Mouse (Mus musculus): ENCODE measurements at regions not wholly inside any gene's neighbourhood (a gene's known extent, or its start where the extent isn't known, plus 50 kb on each side); places are given as distances from the start of the nearest gene placed in this dataset.

DNA sequence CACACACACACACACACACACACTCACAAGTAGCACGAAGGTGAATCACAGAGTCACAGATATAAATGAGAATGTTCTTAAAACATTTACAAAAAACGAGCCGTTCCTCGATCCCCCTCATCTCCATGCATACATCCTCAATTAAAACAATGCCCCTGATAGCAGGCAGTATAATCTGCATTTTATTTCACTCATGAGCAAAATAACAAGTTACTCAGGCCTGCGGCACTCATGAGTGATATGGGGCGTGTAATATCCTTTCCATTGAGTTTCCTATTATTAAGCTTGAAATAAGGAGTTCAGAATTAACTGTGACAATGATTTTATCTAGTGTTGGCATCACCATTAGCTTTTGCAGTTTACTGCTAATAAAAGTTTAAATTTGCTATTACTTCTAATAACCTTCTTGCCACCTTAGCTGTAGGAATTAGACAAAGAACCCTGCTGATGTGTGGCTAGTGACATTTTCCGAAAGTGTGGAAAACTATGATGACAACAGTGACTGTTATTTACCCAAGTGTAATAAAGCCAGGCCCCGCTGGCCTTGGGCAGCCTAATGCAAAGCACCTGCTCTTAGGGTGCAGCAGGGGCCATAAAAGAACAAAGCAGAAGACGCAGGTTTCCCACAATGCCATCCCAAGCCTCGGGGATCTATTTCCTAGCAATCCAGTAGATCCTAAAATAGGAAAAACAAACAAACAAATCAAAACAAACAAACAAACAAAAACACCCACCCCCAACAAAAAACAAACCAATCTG, 592.0 kb downstream of the Ttll7 start:
- WGBS, result 84% methylated on average over 10 of the region's 10 CpGs
- no peaks in the 10 kb centered on the region for H3K4me1 ChIP-seq (ENCODE audit: control insufficient read depth in 2 of 2, insufficient read depth in 2 of 2, low read length in 2 of 2)
- no peak for ATAC-seq (ENCODE audit: insufficient number of reproducible peaks, insufficient read depth, low FRiP score, low read depth)

DNA sequence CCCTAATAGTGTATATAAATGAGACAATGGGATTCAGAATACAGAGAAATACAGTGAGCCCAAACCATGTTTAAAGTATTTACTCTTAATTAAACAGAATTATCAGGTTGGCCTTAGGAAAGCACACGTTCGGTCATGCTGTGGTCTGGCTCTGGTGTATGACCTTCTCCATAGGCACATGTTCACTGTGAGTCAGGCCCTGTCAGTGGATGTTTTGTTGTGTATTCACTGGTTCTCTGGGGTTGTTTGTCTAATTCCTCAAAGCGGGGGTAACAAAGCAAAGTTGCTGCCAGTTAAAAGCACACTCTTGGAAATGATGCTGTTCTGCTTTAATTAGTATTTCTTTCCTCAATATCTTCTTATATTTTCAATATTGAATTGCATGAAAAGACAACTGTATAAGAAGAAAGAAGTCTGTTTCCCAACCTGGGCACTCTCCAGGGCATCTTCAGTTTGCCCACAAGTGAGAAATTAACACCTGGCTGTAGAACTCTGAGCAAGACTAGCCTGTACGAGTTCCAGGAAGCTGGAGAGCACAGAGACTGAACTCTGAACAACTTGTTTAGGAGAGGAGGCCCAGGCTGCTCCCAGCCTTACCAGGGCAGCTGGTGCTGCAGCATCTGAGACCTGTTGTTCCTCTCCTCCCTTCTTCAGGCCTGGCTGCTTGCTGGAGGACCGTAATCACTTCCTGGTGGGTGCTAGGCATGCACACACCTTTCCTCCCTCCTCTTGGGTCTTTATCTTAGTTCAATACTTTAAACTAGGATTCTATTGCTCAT, 593.1 kb downstream of the Ttll7 start:
- Histone ChIP-seq H3K4me2 (ENCODE audit: low read length) (no peak overlapping the region), H3K4me1 (ENCODE audit: control insufficient read depth in 2 of 2, insufficient read depth in 2 of 2, low read length in 2 of 2) (no peaks in the 10 kb centered on the region), H3K27ac (replicated peaks in 1 of 2; ENCODE audit: control insufficient read depth in 1 of 2, insufficient read depth in 1 of 2, low read depth in 2 of 2, low read length in 2 of 2) (no peak overlapping the region), H3K4me3 (ENCODE audit: control insufficient read depth in 1 of 2, insufficient read depth in 1 of 2, low read depth in 1 of 2, low read length in 2 of 2) (no peak overlapping the region), H3K36me3 (ENCODE audit: control insufficient read depth, insufficient read depth, low read length) (no peaks in the 10 kb centered on the region), H3K9me3 (ENCODE audit: control insufficient read depth, low read length) (no peaks in the 10 kb centered on the region), H3K27me3 (ENCODE audit: control insufficient read depth, insufficient read depth, low read length) (no peaks in the 10 kb centered on the region), H3K9ac (ENCODE audit: low read length) (no peak overlapping the region)
- ATAC-seq (ENCODE audit: insufficient number of reproducible peaks, insufficient read depth, low FRiP score, low read depth), result no peak
- WGBS, result 84% methylated on average over 5 of the region's 5 CpGs

More for the DNA sequence above, 592.0 kb downstream of the Ttll7 start:
- Histone ChIP-seq H3K4me2 (ENCODE audit: low read length) (no peak overlapping the region), H3K9ac (ENCODE audit: low read length) (no peak overlapping the region), H3K27me3 (ENCODE audit: control insufficient read depth, insufficient read depth, low read length) (no peaks in the 10 kb centered on the region), H3K4me3 (ENCODE audit: control insufficient read depth in 1 of 2, insufficient read depth in 1 of 2, low read depth in 1 of 2, low read length in 2 of 2) (no peak overlapping the region), H3K36me3 (ENCODE audit: control insufficient read depth, insufficient read depth, low read length) (no peaks in the 10 kb centered on the region), H3K27ac (replicated peaks in 1 of 2; ENCODE audit: control insufficient read depth in 1 of 2, insufficient read depth in 1 of 2, low read depth in 2 of 2, low read length in 2 of 2) (no peak overlapping the region), H3K9me3 (ENCODE audit: control insufficient read depth, low read length) (no peaks in the 10 kb centered on the region)

DNA sequence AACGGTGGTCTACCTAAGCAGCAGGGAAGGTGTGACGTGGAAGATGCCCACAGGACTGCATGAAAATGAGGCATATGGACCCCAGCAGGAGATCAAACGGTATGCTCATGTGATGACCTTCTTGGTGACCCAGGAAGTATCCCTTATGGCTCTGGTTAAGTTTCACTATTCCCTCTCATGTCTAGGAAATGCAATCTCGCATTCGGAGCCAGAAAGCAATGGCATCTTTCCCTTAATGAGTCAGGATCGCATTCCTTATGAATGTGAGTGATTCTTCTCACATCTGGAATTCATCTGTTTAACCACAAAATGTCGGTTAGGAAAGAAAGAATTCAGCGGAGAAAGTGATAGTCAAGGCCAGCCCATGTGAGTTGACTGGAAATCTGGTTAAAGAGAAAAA, 593.7 kb downstream of the Ttll7 start:
- no peak overlapping the region for H3K9ac ChIP-seq (ENCODE audit: low read length)
- H3K4me2 ChIP-seq (ENCODE audit: low read length), result no peak overlapping the region
- H3K27me3 ChIP-seq (ENCODE audit: control insufficient read depth, insufficient read depth, low read length), result no peaks in the 10 kb centered on the region
- H3K9me3 ChIP-seq (ENCODE audit: control insufficient read depth, low read length), result no peaks in the 10 kb centered on the region
- H3K36me3 ChIP-seq (ENCODE audit: control insufficient read depth, insufficient read depth, low read length), result no peaks in the 10 kb centered on the region
- no peak overlapping the region for H3K27ac ChIP-seq (replicated peaks in 1 of 2; ENCODE audit: control insufficient read depth in 1 of 2, insufficient read depth in 1 of 2, low read depth in 2 of 2, low read length in 2 of 2)
- WGBS, result 76% methylated on average over 8 of the region's 8 CpGs
- ATAC-seq (ENCODE audit: insufficient number of reproducible peaks, insufficient read depth, low FRiP score, low read depth), result no peak
- H3K4me1 ChIP-seq (ENCODE audit: control insufficient read depth in 2 of 2, insufficient read depth in 2 of 2, low read length in 2 of 2), result no peaks in the 10 kb centered on the region
- no peak overlapping the region for H3K4me3 ChIP-seq (ENCODE audit: control insufficient read depth in 1 of 2, insufficient read depth in 1 of 2, low read depth in 1 of 2, low read length in 2 of 2)

DNA sequence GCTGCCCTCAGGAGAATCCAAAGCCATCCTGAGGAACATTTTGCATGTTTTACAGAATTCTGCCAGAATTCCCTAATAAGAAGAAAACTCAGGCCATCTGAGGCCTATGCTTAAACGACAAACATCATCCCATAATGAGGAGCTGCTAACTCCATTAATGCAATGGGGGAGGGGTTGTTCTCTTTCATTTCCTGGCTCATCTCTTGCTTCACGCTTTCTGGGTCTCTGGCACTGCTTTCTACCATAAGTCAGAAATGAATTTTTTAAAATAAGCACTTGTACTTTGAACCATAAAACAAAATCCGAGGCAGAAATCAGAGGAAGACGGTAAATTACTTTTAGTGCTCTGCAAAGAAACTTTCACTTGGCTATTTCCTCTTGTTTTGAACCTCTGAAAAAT, 600.0 kb downstream of the Ttll7 start:
- 72% methylated on average over 4 of the region's 4 CpGs for whole genome bisulfite sequencing
- Histone ChIP-seq H3K4me3 (ENCODE audit: control insufficient read depth in 1 of 2, insufficient read depth in 1 of 2, low read depth in 1 of 2, low read length in 2 of 2) (no peak overlapping the region), H3K27me3 (ENCODE audit: control insufficient read depth, insufficient read depth, low read length) (no peaks in the 10 kb centered on the region), H3K36me3 (ENCODE audit: control insufficient read depth, insufficient read depth, low read length) (no peaks in the 10 kb centered on the region), H3K27ac (replicated peaks in 1 of 2; ENCODE audit: control insufficient read depth in 1 of 2, insufficient read depth in 1 of 2, low read depth in 2 of 2, low read length in 2 of 2) (no peak overlapping the region), H3K9me3 (ENCODE audit: control insufficient read depth, low read length) (no peaks in the 10 kb centered on the region), H3K4me2 (ENCODE audit: low read length) (no peak overlapping the region), H3K9ac (ENCODE audit: low read length) (no peak overlapping the region), H3K4me1 (ENCODE audit: control insufficient read depth in 2 of 2, insufficient read depth in 2 of 2, low read length in 2 of 2) (no peaks in the 10 kb centered on the region)
- ATAC-seq (ENCODE audit: insufficient number of reproducible peaks, insufficient read depth, low FRiP score, low read depth), result no peak

DNA sequence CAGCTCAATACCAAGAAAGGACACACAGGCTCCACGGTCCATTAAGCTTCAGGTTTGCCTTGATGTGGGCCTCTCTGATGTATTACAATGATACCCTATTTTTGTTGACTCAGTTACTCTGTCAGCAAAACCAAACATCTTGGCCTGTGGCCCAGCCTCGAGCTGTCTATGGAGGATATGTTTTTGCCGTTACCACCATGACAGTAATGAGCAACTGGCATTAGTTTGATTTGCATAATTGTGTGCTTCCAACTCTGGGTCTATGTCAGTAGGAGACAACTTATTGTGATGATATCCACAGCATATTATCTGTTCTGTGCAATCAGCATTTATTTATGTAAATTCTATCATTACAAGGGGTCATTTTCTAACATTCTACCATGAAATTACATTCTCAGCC, 603.2 kb downstream of the Ttll7 start:
- Histone ChIP-seq H3K9me3 (ENCODE audit: control insufficient read depth, low read length) (no peaks in the 10 kb centered on the region), H3K9ac (ENCODE audit: low read length) (no peak overlapping the region), H3K27ac (replicated peaks in 1 of 2; ENCODE audit: control insufficient read depth in 1 of 2, insufficient read depth in 1 of 2, low read depth in 2 of 2, low read length in 2 of 2) (no peak overlapping the region), H3K27me3 (ENCODE audit: control insufficient read depth, insufficient read depth, low read length) (no peaks in the 10 kb centered on the region), H3K4me2 (ENCODE audit: low read length) (no peak overlapping the region), H3K4me3 (ENCODE audit: control insufficient read depth in 1 of 2, insufficient read depth in 1 of 2, low read depth in 1 of 2, low read length in 2 of 2) (no peak overlapping the region), H3K36me3 (ENCODE audit: control insufficient read depth, insufficient read depth, low read length) (no peaks in the 10 kb centered on the region), H3K4me1 (ENCODE audit: control insufficient read depth in 2 of 2, insufficient read depth in 2 of 2, low read length in 2 of 2) (no peaks in the 10 kb centered on the region; a peak in 1 of 4 replicates)
- no peak for ATAC-seq (ENCODE audit: insufficient number of reproducible peaks, insufficient read depth, low FRiP score, low read depth)
- WGBS, result 86% methylated on average over 3 of the region's 3 CpGs

DNA sequence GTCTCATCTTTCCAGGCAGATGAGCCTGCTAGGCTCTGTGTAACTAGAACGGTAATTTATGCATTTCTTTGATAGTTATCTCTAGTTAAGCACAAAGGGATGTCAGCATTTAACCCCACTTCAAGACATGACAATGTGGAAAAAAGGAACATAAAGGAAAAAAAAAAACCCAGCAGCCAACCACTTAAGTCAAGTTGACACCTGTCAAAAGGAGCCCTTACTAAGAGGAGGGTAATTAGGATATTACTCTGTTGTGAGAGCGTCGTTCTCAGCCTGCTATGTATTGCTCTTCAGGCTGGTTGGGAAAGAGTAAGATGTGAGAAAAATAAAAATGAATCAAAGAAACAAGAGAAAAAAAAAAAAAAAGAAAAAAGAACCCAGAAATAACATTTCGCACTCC, 604.1 kb downstream of the Ttll7 start:
- no peak for ATAC-seq (ENCODE audit: insufficient number of reproducible peaks, insufficient read depth, low FRiP score, low read depth)
- no peak overlapping the region for H3K27ac ChIP-seq (replicated peaks in 1 of 2; ENCODE audit: control insufficient read depth in 1 of 2, insufficient read depth in 1 of 2, low read depth in 2 of 2, low read length in 2 of 2)
- H3K9ac ChIP-seq (ENCODE audit: low read length), result no peak overlapping the region
- no peaks in the 10 kb centered on the region; a peak in 1 of 4 replicates for H3K4me1 ChIP-seq (ENCODE audit: control insufficient read depth in 2 of 2, insufficient read depth in 2 of 2, low read length in 2 of 2)
- H3K4me3 ChIP-seq (ENCODE audit: control insufficient read depth in 1 of 2, insufficient read depth in 1 of 2, low read depth in 1 of 2, low read length in 2 of 2), result no peak overlapping the region
- H3K4me2 ChIP-seq (ENCODE audit: low read length), result no peak overlapping the region
- no peaks in the 10 kb centered on the region for H3K36me3 ChIP-seq (ENCODE audit: control insufficient read depth, insufficient read depth, low read length)
- no peaks in the 10 kb centered on the region for H3K27me3 ChIP-seq (ENCODE audit: control insufficient read depth, insufficient read depth, low read length)
- no peaks in the 10 kb centered on the region for H3K9me3 ChIP-seq (ENCODE audit: control insufficient read depth, low read length)
- 61% methylated on average over 4 of the region's 4 CpGs for WGBS

DNA sequence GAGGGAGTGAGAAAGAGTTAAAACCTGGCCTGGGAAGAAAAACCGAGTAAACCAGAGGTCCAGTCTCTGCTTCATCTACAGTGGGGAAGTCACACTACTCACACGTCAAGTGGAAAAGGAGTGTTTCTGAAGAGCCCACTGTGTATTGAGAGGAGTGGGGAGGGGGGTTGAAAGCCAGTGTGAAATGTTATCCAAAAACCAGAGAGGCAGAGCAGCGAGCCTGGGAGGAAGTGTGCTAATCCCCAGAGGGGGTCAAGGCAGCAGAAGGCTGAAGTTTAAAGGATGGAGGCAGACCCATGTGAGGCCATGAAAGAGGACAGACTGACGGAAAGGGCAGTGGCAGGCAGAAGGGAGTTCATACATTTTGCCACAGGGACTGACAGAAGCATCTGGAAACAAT, 605.9 kb downstream of the Ttll7 start:
- Histone ChIP-seq H3K4me2 (ENCODE audit: low read length) (no peak overlapping the region), H3K9ac (ENCODE audit: low read length) (no peak overlapping the region), H3K36me3 (ENCODE audit: control insufficient read depth, insufficient read depth, low read length) (no peaks in the 10 kb centered on the region), H3K27ac (replicated peaks in 1 of 2; ENCODE audit: control insufficient read depth in 1 of 2, insufficient read depth in 1 of 2, low read depth in 2 of 2, low read length in 2 of 2) (no peak overlapping the region), H3K4me1 (ENCODE audit: control insufficient read depth in 2 of 2, insufficient read depth in 2 of 2, low read length in 2 of 2) (no peaks in the 10 kb centered on the region; a peak in 1 of 4 replicates), H3K9me3 (ENCODE audit: control insufficient read depth, low read length) (no peaks in the 10 kb centered on the region), H3K27me3 (ENCODE audit: control insufficient read depth, insufficient read depth, low read length) (no peaks in the 10 kb centered on the region), H3K4me3 (ENCODE audit: control insufficient read depth in 1 of 2, insufficient read depth in 1 of 2, low read depth in 1 of 2, low read length in 2 of 2) (no peak overlapping the region)
- no peak for ATAC-seq (ENCODE audit: insufficient number of reproducible peaks, insufficient read depth, low FRiP score, low read depth)
- WGBS, result 32% methylated on average over 4 of the region's 4 CpGs

Data from heart, embryonic 14.5 days (tissue).